Mouse (Mus musculus): ENCODE results near the gene Klhl10. TPM values are rescaled to one million over a fixed set of nuclear protein-coding genes. Genes with fewer than 3 reads are reported as not detected.

Klhl10 gene
- polyA plus RNA-seq, 1 experiment: not detected

GRCm38 (mm10) chr11:100406995-100407705 is 34.6 kb upstream of the Klhl10 start:
- WGBS: 92% methylated on average over 5 of the region's 5 CpGs
- no peak for TF ChIP-seq POLR2A (IDR thresholded peaks at IDR 0.05; ENCODE audit: insufficient read depth, low read depth, low read length)
- no peak for TF ChIP-seq CTCF (IDR thresholded peaks at IDR 0.05; ENCODE audit: insufficient read depth, low read depth, low read length)
- Histone ChIP-seq H3K4me1 (ENCODE audit: control insufficient read depth, insufficient read depth, low read length) (peaks cover 26% of the 10 kb centered on the region), H3K27ac (ENCODE audit: insufficient read depth, low read depth, low read length) (no peak overlapping the region), H3K4me3 (ENCODE audit: insufficient read depth, low read depth, low read length) (no peak overlapping the region)

GRCm38 (mm10) chr11:100408076-100408834 is 33.5 kb upstream of the Klhl10 start:
- H3K4me1 ChIP-seq (ENCODE audit: control insufficient read depth, insufficient read depth, low read length): peaks cover 24% of the 10 kb centered on the region
- H3K27ac ChIP-seq (ENCODE audit: insufficient read depth, low read depth, low read length): no peak overlapping the region
- no peak overlapping the region for H3K4me3 ChIP-seq (ENCODE audit: insufficient read depth, low read depth, low read length)
- TF ChIP-seq POLR2A (IDR thresholded peaks at IDR 0.05; ENCODE audit: insufficient read depth, low read depth, low read length) (no peak), CTCF (IDR thresholded peaks at IDR 0.05; ENCODE audit: insufficient read depth, low read depth, low read length) (peak; percentile 43; the same call in 1 of the 2 replicates)
- 43% methylated on average over 10 of the region's 10 CpGs for WGBS

GRCm38 (mm10) chr11:100408835-100409462 is 32.8 kb upstream of the Klhl10 start:
- no peak for TF ChIP-seq POLR2A (IDR thresholded peaks at IDR 0.05; ENCODE audit: insufficient read depth, low read depth, low read length)
- TF ChIP-seq CTCF (IDR thresholded peaks at IDR 0.05; ENCODE audit: insufficient read depth, low read depth, low read length): no peak
- Histone ChIP-seq H3K4me3 (ENCODE audit: insufficient read depth, low read depth, low read length) (no peak overlapping the region), H3K4me1 (ENCODE audit: control insufficient read depth, insufficient read depth, low read length) (peaks cover 25% of the 10 kb centered on the region), H3K27ac (ENCODE audit: insufficient read depth, low read depth, low read length) (no peak overlapping the region)
- WGBS: 92% methylated on average over 12 of the region's 12 CpGs

- no peak for TF ChIP-seq POLR2A (IDR thresholded peaks at IDR 0.05; ENCODE audit: insufficient read depth, low read depth, low read length)
- TF ChIP-seq CTCF (IDR thresholded peaks at IDR 0.05; ENCODE audit: insufficient read depth, low read depth, low read length): no peak
Measured at GRCm38 (mm10) chr11:100409686-100410085, 32.0 kb upstream of the Klhl10 start.

GRCm38 (mm10) chr11:100411736-100412135 is 30.0 kb upstream of the Klhl10 start:
- TF ChIP-seq CTCF (IDR thresholded peaks at IDR 0.05; ENCODE audit: insufficient read depth, low read depth, low read length): no peak
- peaks cover 42% of the 10 kb centered on the region for H3K4me1 ChIP-seq (ENCODE audit: control insufficient read depth, insufficient read depth, low read length)
- H3K27ac ChIP-seq (ENCODE audit: insufficient read depth, low read depth, low read length): no peak overlapping the region
- WGBS: 83% methylated on average over 11 of the region's 11 CpGs
- H3K4me3 ChIP-seq (ENCODE audit: insufficient read depth, low read depth, low read length): no peak overlapping the region

More at GRCm38 (mm10) chr11:100409686-100410085, 32.0 kb upstream of the Klhl10 start:
- no peak overlapping the region for H3K4me3 ChIP-seq (ENCODE audit: insufficient read depth, low read depth, low read length)
- H3K4me1 ChIP-seq (ENCODE audit: control insufficient read depth, insufficient read depth, low read length): peaks cover 31% of the 10 kb centered on the region
- 88% methylated on average over 3 of the region's 3 CpGs for WGBS
- H3K27ac ChIP-seq (ENCODE audit: insufficient read depth, low read depth, low read length): no peak overlapping the region

GRCm38 (mm10) chr11:100413541-100413940 is 28.2 kb upstream of the Klhl10 start:
- Histone ChIP-seq H3K4me3 (ENCODE audit: insufficient read depth, low read depth, low read length) (peak overlapping the region; percentile 75), H3K4me1 (ENCODE audit: control insufficient read depth, insufficient read depth, low read length) (peaks cover 38% of the 10 kb centered on the region), H3K27ac (ENCODE audit: insufficient read depth, low read depth, low read length) (no peak overlapping the region)
- TF ChIP-seq POLR2A (IDR thresholded peaks at IDR 0.05; ENCODE audit: insufficient read depth, low read depth, low read length): no peak
- no peak for TF ChIP-seq CTCF (IDR thresholded peaks at IDR 0.05; ENCODE audit: insufficient read depth, low read depth, low read length)
- WGBS: 86% methylated on average over 11 of the region's 11 CpGs

GRCm38 (mm10) chr11:100414021-100414913 is 27.4 kb upstream of the Klhl10 start, which contains the start of gene P3h4:
Gene P3h4 (minus strand): TSS chr11:100414836.
- Histone ChIP-seq H3K4me3 (ENCODE audit: insufficient read depth, low read depth, low read length) (peak within 1 kb of the TSS; percentile 75), H3K4me1 (ENCODE audit: control insufficient read depth, insufficient read depth, low read length) (peaks cover 38% of the 10 kb centered on the region), H3K27ac (ENCODE audit: insufficient read depth, low read depth, low read length) (no peak within 1 kb of the TSS)
- 2% methylated on average over 93 of the region's 93 CpGs for WGBS
- TF ChIP-seq CTCF (IDR thresholded peaks at IDR 0.05; ENCODE audit: insufficient read depth, low read depth, low read length): peak; percentile 44; the same call in 1 of the 2 replicates
- peak; percentile 58; the same call in 1 of the 2 replicates for TF ChIP-seq POLR2A (IDR thresholded peaks at IDR 0.05; ENCODE audit: insufficient read depth, low read depth, low read length)

Measured in olfactory bulb, adult 2 months (tissue).